Mouse (Mus musculus) heart, postnatal 4 days (tissue): ENCODE data around the gene Pklr. TPM values are rescaled to one million over a fixed set of nuclear protein-coding genes. Genes with fewer than 3 reads are reported as not detected.

Source experiments
- DNase-seq: peaks from one replicate; pipeline ENCODE4 v3.0.0; 2021
- total RNA-seq, 2 experiments: library from RNA; stranded (reverse); gene quantifications; 2 replicates each; pipeline ENCODE4 v1.2.3; 2021

Gene Pklr
- total RNA-seq, 2 experiments from 2014 or later: not detected

GRCm38 (mm10) chr3:89164506-89165267, 28.7 kb downstream of the Pklr start, which contains the start of gene Clk2:
Clk2 (plus strand) TSS chr3:89164795.
- peak; percentile 95 for DNase-seq

GRCm38 (mm10) chr3:89165268-89165870, 29.4 kb downstream of the Pklr start:
- DNase-seq: no peak

GRCm38 (mm10) chr3:89166945-89167344, 31.0 kb downstream of the Pklr start:
- no peak for DNase-seq

GRCm38 (mm10) chr3:89174844-89175243, 38.9 kb downstream of the Pklr start:
- DNase-seq: no peak

- DNase-seq: no peak
Observed at GRCm38 (mm10) chr3:89175544-89175943, 39.6 kb downstream of the Pklr start.

GRCm38 (mm10) chr3:89176421-89176820, 40.5 kb downstream of the Pklr start:
- no peak for DNase-seq

GRCm38 (mm10) chr3:89177242-89178106, 41.5 kb downstream of the Pklr start, which contains the start of gene Scamp3:
Scamp3 (plus strand) TSS chr3:89177473.
- DNase-seq: peak; percentile 86

GRCm38 (mm10) chr3:89178107-89178385, 42.1 kb downstream of the Pklr start:
- DNase-seq: no peak

- DNase-seq: no peak
Observed at GRCm38 (mm10) chr3:89179056-89179455, 43.1 kb downstream of the Pklr start.

GRCm38 (mm10) chr3:89181749-89182500, 46.0 kb downstream of the Pklr start:
- no peak for DNase-seq

- DNase-seq: no peak
Observed at GRCm38 (mm10) chr3:89182531-89183057, 46.7 kb downstream of the Pklr start.

GRCm38 (mm10) chr3:89183058-89183958, 47.4 kb downstream of the Pklr start, which contains the start of gene Fam189b:
Fam189b (plus strand) TSS chr3:89183143.
- DNase-seq: peak; percentile 85

- DNase-seq: no peak
Observed at GRCm38 (mm10) chr3:89183959-89184315, 48.0 kb downstream of the Pklr start.

GRCm38 (mm10) chr3:89187197-89187596, 51.3 kb downstream of the Pklr start:
- DNase-seq: no peak

- no peak for DNase-seq
Observed at GRCm38 (mm10) chr3:89187690-89188477, 51.9 kb downstream of the Pklr start.

- no peak for DNase-seq
Observed at GRCm38 (mm10) chr3:89188478-89188875, 52.5 kb downstream of the Pklr start.

- no peak for DNase-seq
Observed at GRCm38 (mm10) chr3:89190436-89190835, 54.5 kb downstream of the Pklr start.

GRCm38 (mm10) chr3:89193351-89193750, 57.4 kb downstream of the Pklr start:
- DNase-seq: no peak

- no peak for DNase-seq
Observed at GRCm38 (mm10) chr3:89193853-89194252, 57.9 kb downstream of the Pklr start.
